Mouse (Mus musculus) intestine, embryonic 15.5 days (tissue): ENCODE results near the gene Duox1. TPM values are rescaled to one million over a fixed set of nuclear protein-coding genes. Genes with fewer than 3 reads are reported as not detected.
"Not testable (repeated sequence)": the region's sequence is repeated elsewhere in the genome, so short reads cannot be mapped to it uniquely, and the experiment has no call there.

ENCODE experiments used
- ATAC-seq: fragments of 200-750 bp; cut with Nextera tagmentation; 2 replicates; pipeline ENCODE4 v1.8.0; 2017; ENCODE audit warnings: moderate TSS enrichment, moderate library complexity
- H3K27ac ChIP-seq: fragments of 300-500 bp; sonication (generic); 2 replicates; pipeline ENCODE4 v1.5.1; 2015; ENCODE audit warnings: mild to moderate bottlenecking, inconsistent platforms
- H3K27me3 ChIP-seq: fragments of 300-500 bp; sonication (generic); replicated peaks from 2 replicates; pipeline ENCODE4 v1.6.1; 2015; ENCODE audit warnings: inconsistent platforms
- H3K36me3 ChIP-seq: fragments of 300-500 bp; sonication (generic); 2 replicates; pipeline ENCODE4 v1.6.1; 2015; ENCODE audit warnings: inconsistent platforms
- H3K4me1 ChIP-seq: fragments of 300-500 bp; sonication (generic); replicated peaks from 2 replicates; pipeline ENCODE4 v1.6.1; 2015; ENCODE audit warnings: inconsistent platforms
- H3K4me2 ChIP-seq: fragments of 300-500 bp; sonication (generic); replicated peaks from 2 replicates; pipeline ENCODE4 v1.6.1; 2015; ENCODE audit warnings: mild to moderate bottlenecking, inconsistent platforms
- H3K4me3 ChIP-seq: fragments of 300-500 bp; sonication (generic); replicated peaks from 2 replicates; pipeline ENCODE4 v1.5.1; 2015; ENCODE audit warnings: inconsistent platforms
- H3K9ac ChIP-seq: fragments of 300-500 bp; sonication (generic); 2 replicates; pipeline ENCODE4 v1.6.1; 2015; ENCODE audit warnings: inconsistent platforms
- H3K9me3 ChIP-seq: fragments of 300-500 bp; sonication (generic); 2 replicates; pipeline ENCODE4 v1.6.1; 2016; ENCODE audit warnings: inconsistent platforms
- WGBS: fragments of 180-500 bp; shearing (Covaris S2); methylation state at CpG from one replicate; pipeline ENCODE4 v1.1.7; 2015; 5-methylcytosine and 5-hydroxymethylcytosine counted together
- polyA plus RNA-seq: library from polyadenylated mRNA; unstranded; fragments of >200 nt; fragmentation: Nextera tagmentation; extraction: Ambion mirVana; gene quantifications from 2 replicates; pipeline ENCODE4 v1.2.1, GENCODE M21; 2015

Gene Duox1
- polyA plus RNA-seq, 1 experiment from 2014 or later, result 0.08 TPM

- H3K9ac ChIP-seq, result no peak overlapping the region
- H3K27ac ChIP-seq, result no peak overlapping the region
- H3K36me3 ChIP-seq, result no peaks in the 10 kb centered on the region
- peaks cover 4% of the 10 kb centered on the region; the same call in 1 of the 2 replicates for H3K4me1 ChIP-seq
- H3K4me2 ChIP-seq, result no peak overlapping the region
- no peak overlapping the region for H3K4me3 ChIP-seq
- no peak for ATAC-seq
- WGBS, result 77% methylated on average over 6 of the region's 6 CpGs
- no peaks in the 10 kb centered on the region for H3K27me3 ChIP-seq
- no peaks in the 10 kb centered on the region for H3K9me3 ChIP-seq
Observed at GRCm38 (mm10) chr2:122382121-122382520, 66.6 kb downstream of the Duox1 start.

DNA sequence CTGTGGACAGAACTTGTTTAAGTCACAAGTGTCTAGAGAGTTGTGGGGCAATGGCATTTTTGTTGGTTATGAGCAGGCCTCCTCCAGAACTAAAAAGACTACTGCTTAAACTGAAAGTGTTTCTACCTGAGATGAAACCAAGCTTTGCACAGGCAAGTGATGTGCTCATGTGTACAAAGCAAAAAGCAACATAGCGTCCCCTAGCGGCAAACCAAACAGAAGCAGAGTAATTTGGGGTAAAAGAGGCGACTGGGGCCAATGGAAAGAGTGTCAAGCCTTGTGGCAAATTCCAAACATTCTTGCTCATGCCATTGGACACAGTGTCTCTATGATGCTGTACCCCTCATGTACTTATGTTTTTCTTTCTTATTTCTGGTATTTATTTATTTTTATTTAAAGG, 69.6 kb downstream of the Duox1 start:
- ATAC-seq, result no peak
- no peaks in the 10 kb centered on the region for H3K27me3 ChIP-seq
- H3K4me3 ChIP-seq, result no peak overlapping the region
- peaks cover 4% of the 10 kb centered on the region; the same call in 1 of the 2 replicates for H3K4me1 ChIP-seq
- H3K4me2 ChIP-seq, result no peak overlapping the region
- no peak overlapping the region for H3K27ac ChIP-seq
- no peaks in the 10 kb centered on the region for H3K36me3 ChIP-seq
- H3K9me3 ChIP-seq, result no peaks in the 10 kb centered on the region
- H3K9ac ChIP-seq, result no peak overlapping the region
- WGBS, result 36% methylated on average over 3 of the region's 3 CpGs

DNA sequence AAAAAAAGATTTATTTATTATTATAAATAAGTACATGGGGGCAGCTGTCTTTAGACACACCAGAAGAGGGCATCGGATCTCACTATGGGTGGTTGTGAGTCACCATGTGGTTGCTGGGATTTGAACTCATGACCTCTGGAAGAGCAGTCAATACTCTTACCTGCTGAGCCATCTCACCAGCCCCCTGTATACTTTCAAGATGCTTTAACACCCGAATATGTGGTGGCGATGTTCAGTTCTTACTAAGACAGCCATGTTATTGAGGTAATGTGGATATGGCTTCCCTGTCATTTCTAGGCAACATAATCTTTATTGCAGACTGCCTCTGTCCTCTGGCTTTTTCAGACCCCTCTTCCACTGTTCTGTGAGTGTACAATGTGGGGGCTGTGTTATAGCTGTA, 71.7 kb downstream of the Duox1 start:
- H3K36me3 ChIP-seq, H3K9me3 ChIP-seq, H3K4me1 ChIP-seq, H3K9ac ChIP-seq, H3K4me3 ChIP-seq, H3K27me3 ChIP-seq, ATAC-seq, H3K4me2 ChIP-seq, H3K27ac ChIP-seq: not testable (repeated sequence)
- 92% methylated on average over 3 of the region's 3 CpGs for WGBS

- H3K36me3 ChIP-seq, result no peaks in the 10 kb centered on the region
- no peak for ATAC-seq
- no peak overlapping the region for H3K4me2 ChIP-seq
- H3K9ac ChIP-seq, result no peak overlapping the region
- H3K4me3 ChIP-seq, result no peak overlapping the region
- no peaks in the 10 kb centered on the region for H3K9me3 ChIP-seq
- no peaks in the 10 kb centered on the region for H3K4me1 ChIP-seq
- no peaks in the 10 kb centered on the region for H3K27me3 ChIP-seq
- WGBS, result 91% methylated on average over 1 of the region's 1 CpGs
- H3K27ac ChIP-seq, result no peak overlapping the region
Observed at GRCm38 (mm10) chr2:122396150-122396549, 80.7 kb downstream of the Duox1 start.

Other genes starting within 250 kb of the Duox1 start
- gene Spg11, start 197.3 kb upstream of the Duox1 start, polyA plus RNA-seq, result 8.5 TPM in 2 replicates
- gene B2m, start 168.0 kb upstream of the Duox1 start, polyA plus RNA-seq, result 367 and 406 TPM in 2 replicates
- gene Trim69, start 155.0 kb upstream of the Duox1 start, polyA plus RNA-seq, result 0.09 TPM in 1 of 2 replicates, not detected in the other
- gene Patl2, start 129.5 kb upstream of the Duox1 start, polyA plus RNA-seq, result not detected in 2 replicates
- not detected in 2 replicates for gene Terb2, start 129.4 kb upstream of the Duox1 start, polyA plus RNA-seq
- 68.1 and 68.6 TPM in 2 replicates for gene Sord, start 80.9 kb upstream of the Duox1 start, polyA plus RNA-seq
- 0.08 TPM in 1 of 2 replicates, not detected in the other for gene Duox2, start 17.2 kb upstream of the Duox1 start, polyA plus RNA-seq
- gene Duoxa2, start 16.8 kb upstream of the Duox1 start, polyA plus RNA-seq, result 0.14 and 0.25 TPM in 2 replicates
- not detected in 2 replicates for gene Duoxa1, start 1.9 kb upstream of the Duox1 start, polyA plus RNA-seq
- 2.7 and 3.6 TPM in 2 replicates for gene Shf, start 53.5 kb downstream of the Duox1 start, polyA plus RNA-seq
- 63.2 and 66.0 TPM in 2 replicates for gene Slc28a2, start 110.8 kb downstream of the Duox1 start, polyA plus RNA-seq
- gene Gm14085, start 169.3 kb downstream of the Duox1 start, polyA plus RNA-seq, result 0.36 and 0.40 TPM in 2 replicates